8 mouse cellular contexts compared by ENCODE assay signal in genomic region chrX:85676808-85677207, GRCm38 (mm10).
DNase-seq lines count a peak whose midpoint lies in the region; ATAC-seq and TF ChIP-seq lines count a peak whose summit lies in the region.

No protein-coding gene starts in this region.

- peak; percentile 3 for DNase-seq in gastrocnemius, adult 18-20 months (ENCODE audit: low spot score)
- no peak for DNase-seq in gastrocnemius, postnatal 4 days (ENCODE audit: low spot score in 2 of 2)
- peak; percentile 65 for DNase-seq in 416B (ENCODE audit: low read depth)
- DNase-seq in adrenal gland, postnatal 10 days: peak; percentile 45
- peak; percentile 1 for DNase-seq in embryonic facial prominence, embryonic 14.5 days (ENCODE audit: low spot score)
- peak; percentile 71 for DNase-seq in lung, embryonic 14.5 days
- peak; percentile 7 for DNase-seq in right cerebral cortex, postnatal 25 days

- WGBS in embryonic facial prominence, embryonic 14.5 days: 23% methylated on average over 7 of the region's 7 CpGs
- WGBS in kidney, embryonic 16.5 days: 21% methylated on average over 7 of the region's 7 CpGs
- 18% methylated on average over 6 of the region's 7 CpGs for WGBS in lung, embryonic 14.5 days

- H3K27me3 ChIP-seq in embryonic facial prominence, embryonic 14.5 days (replicated peaks; ENCODE audit: control insufficient read depth, insufficient read depth, low read length): no peaks in the 10 kb centered on the region
- no peaks in the 10 kb centered on the region for H3K27me3 ChIP-seq in kidney, embryonic 16.5 days (ENCODE audit: insufficient read depth, low read length)
- no peaks in the 10 kb centered on the region for H3K27me3 ChIP-seq in lung, embryonic 14.5 days (ENCODE audit: insufficient read depth, low read length)

- no peaks in the 10 kb centered on the region for H3K9me3 ChIP-seq in embryonic facial prominence, embryonic 14.5 days (ENCODE audit: control insufficient read depth, low read length)
- H3K9me3 ChIP-seq in kidney, embryonic 16.5 days (ENCODE audit: low read length): no peaks in the 10 kb centered on the region
- H3K9me3 ChIP-seq in lung, embryonic 14.5 days (ENCODE audit: low read depth, low read length): no peaks in the 10 kb centered on the region

- H3K4me1 ChIP-seq in embryonic facial prominence, embryonic 14.5 days (ENCODE audit: control insufficient read depth, insufficient read depth, low read length): no peaks in the 10 kb centered on the region
- no peaks in the 10 kb centered on the region for H3K4me1 ChIP-seq in kidney, embryonic 16.5 days (ENCODE audit: insufficient read depth, low read length)
- H3K4me1 ChIP-seq in lung, embryonic 14.5 days (ENCODE audit: insufficient read depth): no peaks in the 10 kb centered on the region

- no peak overlapping the region for H3K9ac ChIP-seq in embryonic facial prominence, embryonic 14.5 days (ENCODE audit: low read depth, low read length)
- no peak overlapping the region for H3K9ac ChIP-seq in kidney, embryonic 16.5 days (replicated peaks; ENCODE audit: low read length)
- H3K9ac ChIP-seq in lung, embryonic 14.5 days: no peak overlapping the region

- H3K4me2 ChIP-seq in embryonic facial prominence, embryonic 14.5 days (ENCODE audit: low read depth, low read length): no peak overlapping the region
- H3K4me2 ChIP-seq in kidney, embryonic 16.5 days (replicated peaks; ENCODE audit: low read depth, low read length): no peak overlapping the region
- no peak overlapping the region for H3K4me2 ChIP-seq in lung, embryonic 14.5 days

- H3K36me3 ChIP-seq in embryonic facial prominence, embryonic 14.5 days (ENCODE audit: control insufficient read depth, insufficient read depth, low read length): no peaks in the 10 kb centered on the region
- no peaks in the 10 kb centered on the region for H3K36me3 ChIP-seq in kidney, embryonic 16.5 days (ENCODE audit: insufficient read depth, low read length)
- H3K36me3 ChIP-seq in lung, embryonic 14.5 days (ENCODE audit: insufficient read depth): no peaks in the 10 kb centered on the region

- H3K27ac ChIP-seq in embryonic facial prominence, embryonic 14.5 days (replicated peaks; ENCODE audit: low read depth, low read length): no peak overlapping the region
- H3K27ac ChIP-seq in kidney, embryonic 16.5 days (ENCODE audit: low read length): no peak overlapping the region
- H3K27ac ChIP-seq in lung, embryonic 14.5 days (ENCODE audit: low read depth): no peak overlapping the region

- H3K4me3 ChIP-seq in embryonic facial prominence, embryonic 14.5 days (ENCODE audit: low read depth, low read length): no peak overlapping the region
- no peak overlapping the region for H3K4me3 ChIP-seq in kidney, embryonic 16.5 days (ENCODE audit: low read length)
- H3K4me3 ChIP-seq in lung, embryonic 14.5 days (ENCODE audit: low read depth, low read length): no peak overlapping the region

- TF ChIP-seq CTCF in lung, embryonic 14.5 days (IDR thresholded peaks at IDR 0.05; ENCODE audit: low read depth): peak; percentile 83

- peak; percentile 41; the same call in 1 of the 2 replicates for ATAC-seq in embryonic facial prominence, embryonic 14.5 days (ENCODE audit: low read depth)
- 0 out of 2 replicates have a peak, but pooled peaks have one; percentile 31 for ATAC-seq in kidney, embryonic 16.5 days (ENCODE audit: low FRiP score, low TSS enrichment)
- ATAC-seq in lung, embryonic 14.5 days (ENCODE audit: insufficient read depth): peak; percentile 52; the same call in 1 of the 2 replicates

Comparison
In these comparisons a context has a peak if more than half of its experiments do, and no peak if none do; other contexts are left out.
1. DNase-seq: peak in gastrocnemius, adult 18-20 months (single experiment), 416B (single experiment), adrenal gland, postnatal 10 days (single experiment), embryonic facial prominence, embryonic 14.5 days (single experiment), lung, embryonic 14.5 days (single experiment) and right cerebral cortex, postnatal 25 days (single experiment); none in gastrocnemius, postnatal 4 days (0 of 2).
2. Peak in every context shown above with its lines, with median percentiles within 50 percentile points of each other: ATAC-seq.